Comparison of ENCODE assay signal across 15 mouse cellular contexts in genomic region chr7:75846942-75847341, GRCm38 (mm10). TPM values are rescaled to one million over a fixed set of nuclear protein-coding genes. Genes with fewer than 3 reads are reported as not detected.
DNase-seq lines count a peak whose midpoint lies in the region; ATAC-seq and TF ChIP-seq lines count a peak whose summit lies in the region.
"Had no signal": no experiment of that assay in that cellular context is flagged by ENCODE, and none has a peak within 500 bp of the region (broad histone marks: within the 10 kb centered on the region; RNA-seq: fewer than 3 reads in every experiment).

No protein-coding gene starts in this region.

- H3K9me3 ChIP-seq in kidney, embryonic 16.5 days (ENCODE audit: low read length) = no peaks in the 10 kb centered on the region
- H3K9me3 ChIP-seq in stomach, postnatal 0 days (ENCODE audit: control insufficient read depth, low read length) = no peaks in the 10 kb centered on the region
- H3K9me3 ChIP-seq: heart, embryonic 15.5 days; midbrain, embryonic 15.5 days had no signal

- TF ChIP-seq CTCF in stomach, postnatal 0 days (IDR thresholded peaks at IDR 0.05; ENCODE audit: low read depth) = peak; percentile 49

- no peaks in the 10 kb centered on the region for H3K36me3 ChIP-seq in kidney, embryonic 16.5 days (ENCODE audit: insufficient read depth, low read length)
- H3K36me3 ChIP-seq in stomach, postnatal 0 days (ENCODE audit: control insufficient read depth, insufficient read depth, low read length) = no peaks in the 10 kb centered on the region
- H3K36me3 ChIP-seq: heart, embryonic 15.5 days; midbrain, embryonic 15.5 days had no signal

- peaks cover 8% of the 10 kb centered on the region for H3K4me1 ChIP-seq in kidney, embryonic 16.5 days (ENCODE audit: insufficient read depth, low read length)
- H3K4me1 ChIP-seq in stomach, postnatal 0 days (replicated peaks; ENCODE audit: control insufficient read depth, insufficient read depth) = no peaks in the 10 kb centered on the region

- H3K4me2 ChIP-seq in kidney, embryonic 16.5 days (replicated peaks; ENCODE audit: low read depth, low read length) = no peak overlapping the region
- no peak overlapping the region for H3K4me2 ChIP-seq in stomach, postnatal 0 days (replicated peaks; ENCODE audit: low read depth)

- peak; percentile 6 for DNase-seq in cerebellum, adult 11-12 months
- no peak for DNase-seq in cerebellum, adult 9-10 months
- DNase-seq in kidney, postnatal 36 days = peak; percentile 22 to 47
- peak; percentile 26 for DNase-seq in thymus, postnatal 14 days
- no peak for DNase-seq in thymus, postnatal 25 days
- DNase-seq in stomach, postnatal 0 days (ENCODE audit: low spot score) = no peak
- no peak for DNase-seq in urinary bladder, postnatal 14 days (ENCODE audit: low spot score)
- DNase-seq: adrenal gland, postnatal 14 days; gastrocnemius, postnatal 10 days; kidney, postnatal 4 days; lung, postnatal 4 days had no signal

- no peak for ATAC-seq in kidney, embryonic 16.5 days (ENCODE audit: low FRiP score, low TSS enrichment)
- ATAC-seq in stomach, postnatal 0 days (ENCODE audit: low FRiP score, low TSS enrichment) = no peak
- ATAC-seq: hindbrain, postnatal 0 days had no signal

- no peak overlapping the region for H3K9ac ChIP-seq in kidney, embryonic 16.5 days (replicated peaks; ENCODE audit: low read length)
- no peak overlapping the region for H3K9ac ChIP-seq in stomach, postnatal 0 days (ENCODE audit: low read length)

- no peak overlapping the region for H3K27ac ChIP-seq in kidney, embryonic 16.5 days (ENCODE audit: low read length)
- no peak overlapping the region for H3K27ac ChIP-seq in stomach, postnatal 0 days (replicated peaks)
- H3K27ac ChIP-seq: hindbrain, postnatal 0 days had no signal

- WGBS in kidney, embryonic 16.5 days = 53% methylated on average over 7 of the region's 7 CpGs
- WGBS in stomach, postnatal 0 days = 54% methylated on average over 7 of the region's 7 CpGs

- no peak for TF ChIP-seq EP300 in stomach, postnatal 0 days (optimal IDR thresholded peaks at IDR 0.05)

- no peaks in the 10 kb centered on the region for H3K27me3 ChIP-seq in kidney, embryonic 16.5 days (ENCODE audit: insufficient read depth, low read length)
- no peaks in the 10 kb centered on the region for H3K27me3 ChIP-seq in stomach, postnatal 0 days (ENCODE audit: control insufficient read depth, insufficient read depth, low read length)
- H3K27me3 ChIP-seq: heart, embryonic 15.5 days; midbrain, embryonic 15.5 days had no signal

- H3K4me3 ChIP-seq in kidney, embryonic 16.5 days (ENCODE audit: low read length) = no peak overlapping the region
- H3K4me3 ChIP-seq in stomach, postnatal 0 days (ENCODE audit: low read depth, low read length) = no peak overlapping the region

RNA-seq across cellular contexts. Expression of gene Klhl25, which starts 1.2 kb away (rescaled TPM):
- 19.6 and 20.0 TPM in 2 replicates for polyA plus RNA-seq in kidney, embryonic 16.5 days (2015; fragmentation: Nextera tagmentation; extraction: Ambion mirVana)
- 8.0 and 8.2 TPM in 2 replicates for polyA plus RNA-seq in stomach, postnatal 0 days (2015; fragmentation: Nextera tagmentation; extraction: Ambion mirVana)

Comparison
In these comparisons a context has a peak if more than half of its experiments do, and no peak if none do; other contexts are left out.
1. DNase-seq: peak in cerebellum, adult 11-12 months (single experiment), kidney, postnatal 36 days (2 of 2) and thymus, postnatal 14 days (single experiment); none in cerebellum, adult 9-10 months (single experiment), thymus, postnatal 25 days (single experiment), stomach, postnatal 0 days (single experiment) and urinary bladder, postnatal 14 days (single experiment).